Mouse (Mus musculus): ENCODE measurements around the gene Kcnk2.
A peak's percentile ranks its signal among the peaks of the same experiment; 100 is the strongest.

Gene Kcnk2

GRCm38 (mm10) chr1:189217751-189218564, 184.1 kb downstream of the Kcnk2 start:
- DNase-seq (ENCODE audit: low spot score in 2 of 2), result peak in 1 of 2 experiments; percentile 42

DNA sequence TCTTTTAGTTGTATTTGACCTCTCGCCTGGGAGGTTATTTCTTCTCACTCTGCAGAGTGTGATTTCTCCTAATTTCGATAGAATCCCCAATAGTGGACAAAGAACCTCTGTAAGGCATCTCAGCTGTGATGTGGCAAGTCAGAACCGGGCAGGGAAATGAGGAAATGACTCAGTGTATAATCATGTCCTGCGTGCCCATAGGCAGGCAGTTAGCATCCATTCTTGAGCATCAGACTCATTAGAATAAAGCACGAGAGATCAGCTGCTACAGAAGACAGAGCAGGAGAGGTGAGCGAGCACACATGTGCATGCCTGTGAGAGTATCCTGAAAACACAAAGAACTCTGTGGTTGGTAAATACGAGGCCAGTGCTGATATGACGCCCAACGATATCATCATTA, 186.9 kb downstream of the Kcnk2 start:
- DNase-seq (ENCODE audit: low spot score in 2 of 2), result no peak

GRCm38 (mm10) chr1:189214477-189214876, 187.6 kb downstream of the Kcnk2 start:
- DNase-seq (ENCODE audit: low spot score in 2 of 2), result no peak

DNA sequence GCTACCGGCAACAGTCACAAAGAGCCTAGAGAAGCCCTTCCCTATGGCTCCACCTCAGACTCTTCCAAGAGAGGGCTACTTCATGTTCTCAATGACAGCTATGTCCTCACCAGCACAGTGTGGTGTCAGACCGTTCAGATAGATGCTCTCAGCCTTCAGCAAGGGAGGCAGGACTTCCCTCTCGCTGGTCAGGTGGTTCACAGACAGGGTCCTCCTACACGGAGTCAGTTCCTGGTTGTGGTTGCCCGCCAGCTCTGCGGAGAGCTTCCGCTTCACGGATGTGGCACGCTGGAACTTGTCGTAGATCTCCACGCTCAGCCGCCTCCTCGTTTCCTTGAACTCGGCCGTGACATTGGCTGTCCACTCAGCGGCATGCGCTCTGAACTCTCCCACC, 192.4 kb downstream of the Kcnk2 start:
- no peak for DNase-seq (ENCODE audit: low spot score in 2 of 2)

DNA sequence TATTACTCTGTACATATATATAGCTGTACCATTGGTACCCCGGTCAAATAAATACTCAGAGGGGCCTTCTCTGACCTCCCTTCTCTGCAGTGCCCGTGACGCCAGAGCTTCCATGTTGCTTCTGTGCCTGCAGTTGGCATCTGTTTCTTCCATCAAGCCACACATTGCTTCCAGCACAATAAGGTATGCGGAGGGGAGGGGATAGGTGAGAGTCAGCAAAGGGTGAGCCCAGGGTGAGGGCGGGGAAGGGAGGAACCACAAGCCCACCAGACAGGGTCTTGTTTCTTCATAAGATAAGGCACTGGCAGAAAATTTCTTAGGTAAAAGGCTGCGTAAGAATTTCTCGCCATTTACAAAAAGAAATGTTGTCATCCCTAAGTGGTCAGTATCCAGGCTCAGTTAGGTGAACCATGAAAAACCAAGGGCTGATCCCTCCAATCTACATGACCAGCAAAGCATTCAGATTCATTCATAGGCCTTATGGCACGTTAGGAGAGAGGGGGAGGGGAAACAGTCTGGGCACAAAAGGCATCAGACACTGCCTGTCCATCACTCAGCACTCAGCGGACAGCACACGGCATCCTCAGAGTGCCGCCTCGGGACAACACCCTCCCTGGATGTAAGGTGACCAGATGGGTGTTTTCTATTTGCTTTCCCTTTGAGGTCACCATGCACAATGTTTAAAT, 192.9 kb downstream of the Kcnk2 start:
- no peak for DNase-seq (ENCODE audit: low spot score in 2 of 2)

- DNase-seq (ENCODE audit: low spot score in 2 of 2), result no peak
Measured at GRCm38 (mm10) chr1:189208605-189209004, 193.5 kb downstream of the Kcnk2 start.

DNA sequence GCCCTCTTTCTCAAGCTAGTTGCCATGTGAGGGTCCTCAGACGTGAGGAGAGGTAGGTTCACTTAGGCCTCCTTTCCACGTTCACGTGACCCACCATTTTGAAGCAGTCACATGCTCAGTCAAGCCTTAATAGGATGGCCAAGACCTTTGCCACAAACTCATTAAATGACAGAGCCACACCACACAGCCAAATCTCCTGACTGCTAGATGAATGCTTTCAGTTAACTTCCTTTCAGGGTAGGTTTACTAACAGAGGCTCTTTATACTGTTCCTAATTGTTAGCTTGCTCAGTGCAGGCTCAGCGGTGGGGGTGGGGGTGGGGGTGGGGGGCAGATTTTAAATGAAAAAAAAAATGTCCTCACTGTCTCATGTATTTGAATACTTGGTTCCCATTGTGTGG, 206.3 kb downstream of the Kcnk2 start:
- no peak for DNase-seq (ENCODE audit: low spot score in 2 of 2)

- DNase-seq (ENCODE audit: low spot score in 2 of 2), result peak; percentile 28 to 50
Measured at GRCm38 (mm10) chr1:189187737-189188390, 214.2 kb downstream of the Kcnk2 start.

GRCm38 (mm10) chr1:189185206-189185750, 216.8 kb downstream of the Kcnk2 start:
- DNase-seq (ENCODE audit: low spot score in 2 of 2), result no peak

DNA sequence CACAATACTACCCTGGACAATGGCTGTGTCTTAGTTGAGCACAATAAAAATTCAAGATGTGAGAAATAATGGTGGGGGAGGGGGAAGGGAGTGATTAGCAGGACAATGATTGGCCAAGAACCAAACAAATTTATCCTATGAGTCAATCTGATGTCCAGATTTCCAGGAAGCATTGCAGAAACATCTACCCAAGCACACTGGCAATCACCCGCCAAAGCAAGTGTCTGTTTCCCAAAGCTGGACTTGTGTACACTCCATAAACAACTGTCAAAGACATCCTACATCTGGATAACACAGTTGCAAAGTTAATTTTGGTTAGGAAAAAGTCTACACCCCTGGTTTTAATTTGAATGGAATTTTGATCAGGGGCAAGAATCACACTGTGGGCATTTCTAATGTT, 224.3 kb downstream of the Kcnk2 start:
- no peak for DNase-seq (ENCODE audit: low spot score in 2 of 2)

DNA sequence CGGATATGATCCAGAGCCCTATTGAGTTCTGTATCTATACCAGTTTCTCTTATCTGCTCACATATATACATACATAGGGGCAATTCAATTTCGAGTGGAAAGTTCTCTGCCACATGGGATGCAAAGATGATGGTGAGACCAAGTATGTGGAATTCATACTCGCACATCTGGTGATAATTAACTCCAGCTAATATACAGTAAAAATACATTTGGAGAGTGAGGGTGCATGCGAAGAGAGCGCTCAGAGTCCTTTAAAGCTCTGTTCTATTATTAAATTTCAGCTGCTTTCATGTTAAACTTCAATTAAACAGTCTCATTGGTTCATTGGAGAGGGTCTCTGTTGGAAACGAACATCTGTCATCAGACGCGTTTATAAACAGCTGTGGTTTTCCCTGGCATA, 228.6 kb downstream of the Kcnk2 start:
- no peak for DNase-seq (ENCODE audit: low spot score in 2 of 2)

GRCm38 (mm10) chr1:189171138-189171537, 230.9 kb downstream of the Kcnk2 start:
- DNase-seq (ENCODE audit: low spot score in 2 of 2), result no peak

- no peak for DNase-seq (ENCODE audit: low spot score in 2 of 2)
Measured at GRCm38 (mm10) chr1:189165756-189166155, 236.3 kb downstream of the Kcnk2 start.

- no peak for DNase-seq (ENCODE audit: low spot score in 2 of 2)
Measured at GRCm38 (mm10) chr1:189165141-189165540, 236.9 kb downstream of the Kcnk2 start.

DNA sequence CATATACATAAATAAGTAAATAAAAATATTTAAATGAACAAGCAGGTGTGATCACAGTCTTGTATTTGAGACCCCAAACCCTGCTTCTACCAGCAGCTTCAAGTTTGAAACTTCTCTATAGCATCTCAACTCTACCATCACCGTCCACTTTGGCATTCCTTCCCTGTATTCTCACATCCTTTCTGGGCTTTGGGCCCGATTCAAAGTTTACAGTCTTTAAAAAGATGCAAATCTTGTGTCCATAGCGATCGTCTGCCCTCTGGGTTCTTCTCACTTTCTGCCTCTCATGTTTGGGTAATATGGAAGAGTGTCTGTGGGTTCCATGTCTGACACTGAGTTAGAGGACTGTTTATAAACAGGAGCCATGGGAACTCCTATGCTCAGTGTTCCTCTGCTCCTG, 237.4 kb downstream of the Kcnk2 start:
- DNase-seq (ENCODE audit: low spot score in 2 of 2), result no peak

DNA sequence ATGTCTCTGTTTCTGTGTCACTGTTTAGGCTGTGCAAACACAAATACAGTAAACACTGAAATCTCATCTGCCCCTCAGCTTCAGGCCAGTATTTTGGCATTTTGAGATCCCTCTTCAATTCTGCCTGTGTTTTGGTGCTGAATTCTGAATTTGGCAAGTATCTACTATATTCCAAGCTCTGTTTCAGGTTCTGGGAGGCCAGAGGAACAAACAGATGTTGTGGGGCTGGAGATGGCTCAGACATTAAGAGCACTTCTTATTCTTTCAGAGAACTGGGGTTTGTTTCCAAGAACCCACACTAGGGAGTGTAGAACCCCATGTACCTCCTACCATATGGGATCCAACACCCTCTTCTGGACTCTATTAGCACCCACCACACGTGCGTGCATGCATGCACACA, 237.8 kb downstream of the Kcnk2 start:
- no peak for DNase-seq (ENCODE audit: low spot score in 2 of 2)
